Mouse (Mus musculus) liver, embryonic 14.5 days (tissue): ENCODE data around the gene Plcb4.

ENCODE experiments used
- CTCF ChIP-seq: IDR thresholded peaks from 2 replicates; pipeline ENCODE4 v1.5.1; 2016; ENCODE audit warnings: antibody characterized with exemption, low read depth, control low read depth
- EP300 ChIP-seq: IDR thresholded peaks from 2 replicates; pipeline ENCODE4 v1.6.1; 2016; ENCODE audit warnings: antibody characterized with exemption, low read depth

GRCm38 (mm10) chr2:135805748-135806685 is 147.2 kb downstream of the Plcb4 start:
- TF ChIP-seq CTCF (no peak), EP300 (no peak)
